Comparison of ENCODE assay signal across 7 mouse cellular contexts in the genomic region with DNA sequence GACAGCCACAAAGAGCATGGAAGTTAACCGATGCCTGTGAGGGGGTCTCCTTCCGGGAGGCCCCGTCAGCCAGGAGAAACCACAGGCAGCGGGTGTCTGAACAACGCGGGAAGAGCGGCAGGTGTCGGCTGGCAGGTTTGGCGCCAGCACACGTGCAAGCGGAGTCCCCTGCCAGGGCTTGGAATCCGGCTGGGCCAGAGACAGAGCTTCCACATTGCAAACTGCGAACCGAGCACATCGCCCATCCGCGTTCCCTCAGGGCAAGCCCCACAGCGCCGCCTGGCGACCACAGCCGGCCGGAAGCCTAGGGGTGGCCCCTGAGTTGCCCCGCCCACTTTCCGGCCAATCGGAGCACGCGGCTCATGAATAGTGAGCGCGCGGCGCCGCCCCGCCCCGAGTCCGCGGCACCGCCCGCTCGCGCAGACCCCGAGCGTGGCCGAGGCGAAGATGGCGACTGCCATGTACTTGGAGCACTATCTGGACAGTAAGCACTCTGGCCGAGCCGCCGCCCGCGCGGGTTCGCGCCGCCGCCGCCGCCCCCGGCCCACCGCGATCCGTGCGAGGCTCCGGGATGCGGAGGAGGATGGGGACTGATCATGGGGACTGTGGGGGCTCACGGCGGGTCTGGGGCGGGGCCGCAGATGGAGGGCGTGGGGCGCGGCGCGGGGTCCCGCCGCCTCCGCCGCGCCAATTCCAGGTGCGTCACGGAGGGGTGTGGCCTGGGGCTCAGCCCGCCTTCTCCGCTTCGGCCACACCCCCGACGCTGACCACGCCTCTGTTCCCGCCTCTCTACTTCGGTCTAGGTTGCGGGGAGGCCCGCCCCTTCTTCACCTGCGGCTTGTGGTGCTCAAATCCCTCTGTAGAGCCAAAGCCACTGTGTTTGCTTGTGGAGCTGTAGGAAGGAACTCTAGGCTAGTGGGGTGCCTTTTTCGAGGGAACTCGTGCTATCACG. TPM values are rescaled to one million over a fixed set of nuclear protein-coding genes. Genes with fewer than 3 reads are reported as not detected.
DNase-seq lines count a peak whose midpoint lies in the region; ATAC-seq lines count a peak whose summit lies in the region.

A gene (plus strand): TSS at position 410 of the 952 bp plus-strand sequence.

- H3K9me3 ChIP-seq in limb, embryonic 10.5 days (replicated peaks) = no peaks in the 10 kb centered on the region
- no peaks in the 10 kb centered on the region for H3K9me3 ChIP-seq in midbrain, embryonic 13.5 days

- H3K27me3 ChIP-seq in limb, embryonic 10.5 days (ENCODE audit: low read depth, poor library complexity, severe bottlenecking) = no peaks in the 10 kb centered on the region
- H3K27me3 ChIP-seq in midbrain, embryonic 13.5 days = no peaks in the 10 kb centered on the region

- peak; percentile 98 for DNase-seq in adrenal gland, adult 8-10 months
- peak; percentile 100 for DNase-seq in embryo, embryonic 9.5 days (ENCODE audit: extremely low spot score)
- peak; percentile 98 for DNase-seq in kidney, adult 11 months
- DNase-seq in limb, embryonic 10.5 days (ENCODE audit: low spot score) = peak; percentile 100
- peak; percentile 100 for DNase-seq in spleen, adult 12 weeks (ENCODE audit: low spot score)

- H3K27ac ChIP-seq in limb, embryonic 10.5 days = peak within 1 kb of the TSS; percentile 97
- H3K27ac ChIP-seq in midbrain, embryonic 13.5 days = peak within 1 kb of the TSS; percentile 96

- under 1% methylated on average over 94 of the region's 94 CpGs for whole genome bisulfite sequencing in limb, embryonic 10.5 days
- WGBS in midbrain, embryonic 13.5 days = under 1% methylated on average over 92 of the region's 94 CpGs

- peak within 1 kb of the TSS; percentile 81 for H3K4me3 ChIP-seq in limb, embryonic 10.5 days
- peak within 1 kb of the TSS; percentile 72 for H3K4me3 ChIP-seq in midbrain, embryonic 13.5 days (replicated peaks)

- peaks cover 36% of the 10 kb centered on the region for H3K4me1 ChIP-seq in limb, embryonic 10.5 days
- peaks cover 37% of the 10 kb centered on the region for H3K4me1 ChIP-seq in midbrain, embryonic 13.5 days (replicated peaks)

- H3K4me2 ChIP-seq in midbrain, embryonic 13.5 days (replicated peaks) = peak within 1 kb of the TSS; percentile 89

- H3K36me3 ChIP-seq in limb, embryonic 10.5 days = peaks cover 55% of the 10 kb centered on the region
- peaks cover 35% of the 10 kb centered on the region for H3K36me3 ChIP-seq in midbrain, embryonic 13.5 days

- ATAC-seq in granulocyte monocyte progenitor cell, adult 5-6 weeks (replicated peaks; ENCODE audit: poor library complexity, severe bottlenecking) = peak; percentile 70
- peak; percentile 95 for ATAC-seq in midbrain, embryonic 13.5 days

- peak within 1 kb of the TSS; percentile 83 for H3K9ac ChIP-seq in midbrain, embryonic 13.5 days (replicated peaks)

RNA-seq across cellular contexts. Expression of the gene that starts here (rescaled TPM):
- 10 to 100 TPM; 16.6 to 21.9 (median 20.8) TPM for total RNA-seq in adrenal gland, adult 8-10 months (2022)
- 9.5 and 19.4 TPM in 2 replicates for total RNA-seq in granulocyte monocyte progenitor cell, adult 5-6 weeks (2014; fragmentation: Nextera tagmentation)
- 27.1 and 42.3 TPM in 2 replicates for total RNA-seq in granulocyte monocyte progenitor cell, adult 5-6 weeks (2017)
- 21.4 and 22.7 TPM in 2 replicates for polyA plus RNA-seq in limb, embryonic 10.5 days (2016; fragmentation: Nextera tagmentation; extraction: Ambion mirVana)
- polyA plus RNA-seq in midbrain, embryonic 13.5 days (2015; fragmentation: Nextera tagmentation; extraction: Ambion mirVana) = 11.9 and 12.3 TPM in 2 replicates

Comparison
In these comparisons a context has a peak if more than half of its experiments do, and no peak if none do; other contexts are left out.
1. Peak in every context shown above with its lines: DNase-seq, ATAC-seq, H3K4me3 ChIP-seq and H3K27ac ChIP-seq.